Mouse (Mus musculus) stomach, postnatal 0 days (tissue): ENCODE measurements around the gene 1110004F10Rik.

Experiments
- CTCF ChIP-seq: IDR thresholded peaks from 2 replicates; pipeline ENCODE4 v1.5.1; 2016; ENCODE audit warnings: antibody characterized with exemption, low read depth, mild to moderate bottlenecking, moderate library complexity
- EP300 ChIP-seq: optimal IDR thresholded peaks from 2 replicates; pipeline ENCODE3; 2016; ENCODE audit warnings: antibody characterized with exemption

- no peak for TF ChIP-seq CTCF
- TF ChIP-seq EP300 = no peak
Measured at GRCm38 (mm10) chr7:116035504-116035903, 3.7 kb upstream of the 1110004F10Rik start.
